Mouse (Mus musculus): ENCODE data around the gene Ttc7b. TPM values are rescaled to one million over a fixed set of nuclear protein-coding genes. Genes with fewer than 3 reads are reported as not detected.
A peak's percentile ranks its signal among the peaks of the same experiment; 100 is the strongest.

Gene Ttc7b
- polyA plus RNA-seq, 1 experiment from 2014 or later = 4.0 TPM

DNA sequence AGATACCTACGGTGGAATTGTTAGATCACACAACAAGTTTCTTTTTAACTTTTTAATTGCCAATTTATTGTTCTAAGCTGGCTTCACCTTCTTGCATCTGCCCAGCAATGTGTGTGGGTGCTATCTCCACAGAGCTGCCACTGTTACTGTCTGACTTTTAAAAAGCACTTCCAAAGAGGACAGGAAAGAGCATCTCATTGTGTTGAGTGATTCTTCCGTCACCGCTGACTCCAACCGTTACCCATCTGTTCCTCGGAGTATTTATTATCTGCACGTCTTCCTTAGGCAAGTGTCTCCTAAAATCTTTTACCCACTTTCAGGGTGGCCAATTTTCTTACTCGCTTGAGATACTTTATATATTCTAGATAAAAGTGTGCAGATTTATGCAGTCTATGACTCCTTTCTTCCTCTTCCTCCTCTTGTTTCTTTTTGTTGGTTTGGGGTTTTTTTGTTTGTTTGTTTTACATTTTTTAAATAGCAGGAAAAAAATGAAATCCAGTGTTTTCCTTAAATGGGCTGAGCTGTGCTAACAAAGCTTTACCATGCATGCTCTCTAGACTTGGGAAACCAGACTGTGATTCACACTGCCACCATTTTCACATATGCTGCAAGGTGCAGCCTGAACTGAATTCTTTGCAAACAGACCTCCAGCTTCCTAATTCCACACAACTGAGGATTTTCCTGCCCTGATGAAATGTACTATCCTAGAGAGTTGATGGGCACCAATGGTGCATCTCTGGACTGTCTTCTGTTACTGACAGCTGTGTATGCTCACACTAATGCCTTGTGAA, 50.9 kb downstream of the Ttc7b start:
- no peaks in the 10 kb centered on the region; the same call in 1 of the 2 replicates for H3K36me3 ChIP-seq (ENCODE audit: control insufficient read depth, insufficient read depth)
- H3K27ac ChIP-seq (ENCODE audit: low read depth, low read length) = no peak overlapping the region
- H3K4me1 ChIP-seq (replicated peaks; ENCODE audit: control insufficient read depth, insufficient read depth, low read length) = peaks cover 3% of the 10 kb centered on the region; the same call in 1 of the 2 replicates
- no peak overlapping the region for H3K4me3 ChIP-seq (ENCODE audit: low read depth, low read length)
- no peak overlapping the region for H3K4me2 ChIP-seq (replicated peaks; ENCODE audit: low read depth)
- H3K27me3 ChIP-seq (replicated peaks; ENCODE audit: control insufficient read depth, insufficient read depth, low read length) = no peaks in the 10 kb centered on the region
- H3K9me3 ChIP-seq (ENCODE audit: control insufficient read depth) = no peaks in the 10 kb centered on the region
- WGBS = 80% methylated on average over 7 of the region's 7 CpGs
- no peak for TF ChIP-seq CTCF (IDR thresholded peaks at IDR 0.05; ENCODE audit: low read depth)
- H3K9ac ChIP-seq (ENCODE audit: low read depth, low read length) = no peak overlapping the region
- no peak for ATAC-seq

DNA sequence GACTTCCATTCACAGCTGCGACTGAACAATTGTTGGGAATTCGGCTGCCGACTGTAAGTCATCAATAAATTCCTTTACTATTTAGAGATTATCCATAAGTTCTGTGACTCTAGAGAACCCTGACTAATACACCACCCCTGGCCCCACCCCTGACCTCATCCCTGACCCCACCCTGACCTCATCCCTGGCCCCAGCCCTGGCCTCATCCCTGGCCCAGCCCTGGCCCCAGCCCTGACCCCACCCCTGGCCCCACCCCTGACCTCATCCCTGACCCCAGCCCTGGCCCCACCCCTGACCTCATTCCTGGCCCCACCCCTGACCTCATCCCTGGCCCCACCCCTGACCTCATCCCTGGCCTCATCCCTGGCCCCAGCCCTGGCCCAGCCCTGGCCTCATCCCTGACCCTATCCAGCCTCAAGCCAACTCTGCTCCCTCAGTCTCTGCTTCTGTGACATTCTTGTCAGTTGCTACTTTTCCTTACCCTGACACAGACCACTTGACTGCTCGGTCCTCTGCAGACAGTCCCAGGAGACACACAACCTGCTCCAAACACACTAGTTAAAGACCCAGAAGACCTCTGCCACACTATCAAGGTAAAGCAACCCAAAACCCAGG, 55.4 kb downstream of the Ttc7b start:
- Histone ChIP-seq H3K36me3 (ENCODE audit: control insufficient read depth, insufficient read depth) (no peaks in the 10 kb centered on the region; the same call in 1 of the 2 replicates), H3K27ac (ENCODE audit: low read depth, low read length) (no peak overlapping the region), H3K27me3 (replicated peaks; ENCODE audit: control insufficient read depth, insufficient read depth, low read length) (no peaks in the 10 kb centered on the region), H3K4me3 (ENCODE audit: low read depth, low read length) (no peak overlapping the region), H3K4me2 (replicated peaks; ENCODE audit: low read depth) (no peak overlapping the region), H3K4me1 (replicated peaks; ENCODE audit: control insufficient read depth, insufficient read depth, low read length) (no peaks in the 10 kb centered on the region), H3K9ac (ENCODE audit: low read depth, low read length) (no peak overlapping the region), H3K9me3 (ENCODE audit: control insufficient read depth) (no peaks in the 10 kb centered on the region)
- TF ChIP-seq CTCF (IDR thresholded peaks at IDR 0.05; ENCODE audit: low read depth) = no peak
- 79% methylated on average over 1 of the region's 4 CpGs for WGBS
- no peak for ATAC-seq

DNA sequence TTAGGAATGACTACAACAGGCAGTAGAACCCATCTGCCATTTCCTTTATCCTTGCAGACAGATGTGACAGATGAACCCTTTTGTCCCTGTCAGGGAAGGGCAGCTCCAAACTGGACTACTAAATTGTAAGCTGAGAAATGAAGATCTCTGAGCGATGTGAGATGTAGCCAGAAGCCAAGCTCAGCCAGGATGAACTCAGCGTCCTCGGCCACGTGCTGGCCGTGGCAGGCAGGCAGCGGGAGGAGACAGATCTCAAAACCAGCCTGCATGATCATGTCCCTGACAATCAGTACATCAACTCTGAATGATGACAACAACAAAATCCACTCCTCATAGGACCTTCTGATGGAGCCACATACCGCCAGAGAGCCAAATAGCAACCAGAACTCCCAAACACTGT, 62.9 kb downstream of the Ttc7b start:
- no peak overlapping the region for H3K9ac ChIP-seq (ENCODE audit: low read depth, low read length)
- H3K4me1 ChIP-seq (replicated peaks; ENCODE audit: control insufficient read depth, insufficient read depth, low read length) = no peaks in the 10 kb centered on the region
- H3K4me3 ChIP-seq (ENCODE audit: low read depth, low read length) = no peak overlapping the region
- no peak for ATAC-seq
- no peaks in the 10 kb centered on the region for H3K9me3 ChIP-seq (ENCODE audit: control insufficient read depth)
- no peak overlapping the region for H3K4me2 ChIP-seq (replicated peaks; ENCODE audit: low read depth)
- H3K27ac ChIP-seq (ENCODE audit: low read depth, low read length) = no peak overlapping the region
- no peaks in the 10 kb centered on the region for H3K36me3 ChIP-seq (ENCODE audit: control insufficient read depth, insufficient read depth)
- no peaks in the 10 kb centered on the region for H3K27me3 ChIP-seq (replicated peaks; ENCODE audit: control insufficient read depth, insufficient read depth, low read length)
- no peak for TF ChIP-seq CTCF (IDR thresholded peaks at IDR 0.05; ENCODE audit: low read depth)
- 94% methylated on average over 7 of the region's 7 CpGs for WGBS

DNA sequence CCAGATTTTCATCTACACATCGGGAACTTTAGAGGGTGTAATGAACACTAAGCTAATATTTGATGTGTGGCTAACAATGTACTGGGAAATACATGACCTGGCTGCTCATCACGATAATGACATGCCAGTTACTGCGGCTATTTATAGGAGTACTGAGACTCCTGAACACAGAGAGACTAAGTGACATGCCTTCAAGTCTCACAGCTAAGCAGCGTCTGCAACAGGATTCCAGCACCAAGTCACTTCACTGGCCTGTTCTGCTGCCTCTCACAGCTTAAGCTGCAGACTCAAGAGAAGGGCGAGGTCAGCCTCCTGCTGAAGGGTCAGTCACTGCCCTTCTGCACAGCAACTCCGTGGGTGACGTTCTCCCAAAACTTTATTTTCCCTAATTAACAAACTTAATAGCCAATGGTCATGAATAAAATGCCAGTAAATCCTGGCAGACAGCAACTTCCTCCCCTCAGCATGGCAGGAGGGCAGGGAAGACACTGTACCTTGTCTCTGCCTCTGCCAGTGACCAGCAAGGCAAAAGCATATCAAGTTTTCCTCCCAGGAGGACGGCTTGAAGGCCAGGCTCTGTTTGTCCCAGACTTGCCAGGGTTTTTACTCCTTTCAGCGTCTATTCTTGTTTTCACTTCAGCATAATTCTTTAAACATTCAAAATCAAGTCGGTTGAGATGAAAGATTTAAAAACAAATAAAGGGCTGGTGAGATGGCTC, 64.2 kb downstream of the Ttc7b start:
- Histone ChIP-seq H3K4me2 (replicated peaks; ENCODE audit: low read depth) (no peak overlapping the region), H3K27me3 (replicated peaks; ENCODE audit: control insufficient read depth, insufficient read depth, low read length) (no peaks in the 10 kb centered on the region), H3K4me1 (replicated peaks; ENCODE audit: control insufficient read depth, insufficient read depth, low read length) (no peaks in the 10 kb centered on the region), H3K9me3 (ENCODE audit: control insufficient read depth) (no peaks in the 10 kb centered on the region), H3K9ac (ENCODE audit: low read depth, low read length) (no peak overlapping the region), H3K4me3 (ENCODE audit: low read depth, low read length) (no peak overlapping the region), H3K27ac (ENCODE audit: low read depth, low read length) (no peak overlapping the region), H3K36me3 (ENCODE audit: control insufficient read depth, insufficient read depth) (no peaks in the 10 kb centered on the region)
- no peak for ATAC-seq
- no peak for TF ChIP-seq CTCF (IDR thresholded peaks at IDR 0.05; ENCODE audit: low read depth)
- 61% methylated on average over 10 of the region's 10 CpGs for WGBS

DNA sequence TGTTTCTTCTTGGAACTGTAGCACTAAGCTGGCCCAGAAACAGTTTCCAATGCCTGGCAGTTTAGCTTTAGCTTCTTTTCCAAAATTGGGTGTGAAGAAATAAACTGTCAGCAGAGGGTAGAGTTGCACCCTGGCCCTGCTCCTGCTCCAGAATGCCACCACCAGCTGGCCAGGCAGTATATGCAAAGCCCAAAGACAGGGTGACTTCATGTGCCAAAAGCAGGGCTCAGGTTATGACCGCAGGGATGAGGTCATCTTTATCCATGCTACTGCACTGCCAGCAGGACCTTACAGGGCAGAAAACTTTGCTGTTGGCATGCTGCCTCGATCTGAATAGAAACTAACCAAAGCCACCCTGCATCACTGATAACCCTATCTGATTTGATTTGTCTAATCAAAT, 65.2 kb downstream of the Ttc7b start:
- no peaks in the 10 kb centered on the region for H3K36me3 ChIP-seq (ENCODE audit: control insufficient read depth, insufficient read depth)
- H3K4me1 ChIP-seq (replicated peaks; ENCODE audit: control insufficient read depth, insufficient read depth, low read length) = no peaks in the 10 kb centered on the region
- H3K9ac ChIP-seq (ENCODE audit: low read depth, low read length) = no peak overlapping the region
- no peaks in the 10 kb centered on the region for H3K27me3 ChIP-seq (replicated peaks; ENCODE audit: control insufficient read depth, insufficient read depth, low read length)
- H3K4me2 ChIP-seq (replicated peaks; ENCODE audit: low read depth) = no peak overlapping the region
- H3K27ac ChIP-seq (ENCODE audit: low read depth, low read length) = no peak overlapping the region; the same call in 1 of the 2 replicates
- 71% methylated on average over 2 of the region's 2 CpGs for WGBS
- TF ChIP-seq CTCF (IDR thresholded peaks at IDR 0.05; ENCODE audit: low read depth) = peak; percentile 33
- no peak overlapping the region for H3K4me3 ChIP-seq (ENCODE audit: low read depth, low read length)
- ATAC-seq = no peak
- H3K9me3 ChIP-seq (ENCODE audit: control insufficient read depth) = no peaks in the 10 kb centered on the region

DNA sequence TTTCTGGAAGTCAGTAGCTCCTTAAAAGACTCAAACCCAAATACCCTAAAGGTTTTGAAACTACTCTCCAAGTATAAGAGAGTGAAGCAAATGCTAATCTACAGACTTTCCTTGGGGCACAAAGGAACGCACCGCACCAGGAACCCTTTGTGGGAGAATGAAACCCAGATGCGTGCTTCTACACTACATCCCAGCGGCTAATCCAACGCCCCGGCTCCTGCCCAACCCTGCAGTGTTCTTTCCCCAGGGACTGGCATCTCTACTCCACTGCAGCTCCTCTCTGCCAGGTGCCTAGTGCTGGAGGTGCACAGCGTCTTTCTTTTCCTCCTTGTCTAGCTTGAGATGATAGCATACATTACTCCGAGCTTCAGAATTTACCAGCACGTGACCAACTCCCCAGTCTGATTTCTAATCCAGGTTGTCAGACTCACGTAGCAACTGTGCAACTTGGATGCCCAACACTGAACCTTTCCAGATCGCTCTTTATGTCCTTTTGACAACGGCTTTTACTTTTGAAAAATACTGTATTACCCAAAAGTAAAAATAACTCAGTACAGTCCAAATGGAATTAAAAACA, 72.8 kb downstream of the Ttc7b start:
- 71% methylated on average over 12 of the region's 12 CpGs for WGBS
- H3K27ac ChIP-seq (ENCODE audit: low read depth, low read length) = no peak overlapping the region
- TF ChIP-seq CTCF (IDR thresholded peaks at IDR 0.05; ENCODE audit: low read depth) = no peak

More for the DNA sequence above, 72.8 kb downstream of the Ttc7b start:
- Histone ChIP-seq H3K4me1 (replicated peaks; ENCODE audit: control insufficient read depth, insufficient read depth, low read length) (no peaks in the 10 kb centered on the region), H3K9me3 (ENCODE audit: control insufficient read depth) (no peaks in the 10 kb centered on the region), H3K4me2 (replicated peaks; ENCODE audit: low read depth) (no peak overlapping the region), H3K9ac (ENCODE audit: low read depth, low read length) (no peak overlapping the region), H3K36me3 (ENCODE audit: control insufficient read depth, insufficient read depth) (0 out of 2 replicates have a peak, but pooled peaks cover 8% of the 10 kb centered on the region), H3K4me3 (ENCODE audit: low read depth, low read length) (no peak overlapping the region), H3K27me3 (replicated peaks; ENCODE audit: control insufficient read depth, insufficient read depth, low read length) (no peaks in the 10 kb centered on the region)
- no peak for ATAC-seq
